ENCODE assay signal across 25 mouse cellular contexts in genomic region chr1:149854867-149855266, GRCm38 (mm10).
DNase-seq lines count a peak whose midpoint lies in the region; ATAC-seq and TF ChIP-seq lines count a peak whose summit lies in the region.
"Had no signal": no experiment of that assay in that cellular context is flagged by ENCODE, and none has a peak within 500 bp of the region (broad histone marks: within the 10 kb centered on the region; RNA-seq: fewer than 3 reads in every experiment).

No protein-coding gene starts in this region.

- CTCF ChIA-PET in Patski (lab: Charles Lee), result no interaction called here

- ATAC-seq in kidney, embryonic 14.5 days (ENCODE audit: low FRiP score, low TSS enrichment), result peak; percentile 83; the same call in 1 of the 2 replicates
- ATAC-seq in kidney, embryonic 16.5 days (ENCODE audit: low FRiP score, low TSS enrichment), result peak; percentile 85
- peak; percentile 66 for ATAC-seq in Patski
- ATAC-seq: forebrain, embryonic 14.5 days; forebrain, embryonic 16.5 days had no signal

- H3K36me3 ChIP-seq in kidney, embryonic 14.5 days (ENCODE audit: control insufficient read depth, insufficient read depth, low read length), result no peaks in the 10 kb centered on the region
- H3K36me3 ChIP-seq in kidney, embryonic 16.5 days (ENCODE audit: insufficient read depth, low read length), result no peaks in the 10 kb centered on the region
- H3K36me3 ChIP-seq: embryonic facial prominence, embryonic 13.5 days; embryonic facial prominence, embryonic 15.5 days; forebrain, embryonic 10.5 days; forebrain, embryonic 12.5 days; G1E had no signal

- WGBS in kidney, embryonic 14.5 days, result 42% methylated on average over 7 of the region's 7 CpGs
- WGBS in kidney, embryonic 16.5 days, result 37% methylated on average over 7 of the region's 7 CpGs

- H3K27ac ChIP-seq in kidney, embryonic 14.5 days (ENCODE audit: low read depth, low read length), result no peak overlapping the region
- no peak overlapping the region for H3K27ac ChIP-seq in kidney, embryonic 16.5 days (ENCODE audit: low read length)
- H3K27ac ChIP-seq: embryonic facial prominence, embryonic 13.5 days; embryonic facial prominence, embryonic 15.5 days; forebrain, embryonic 10.5 days; forebrain, embryonic 12.5 days had no signal

- no peak overlapping the region for H3K4me2 ChIP-seq in kidney, embryonic 14.5 days (replicated peaks; ENCODE audit: low read depth, low read length)
- no peak overlapping the region for H3K4me2 ChIP-seq in kidney, embryonic 16.5 days (replicated peaks; ENCODE audit: low read depth, low read length)
- H3K4me2 ChIP-seq: embryonic facial prominence, embryonic 13.5 days; embryonic facial prominence, embryonic 15.5 days; forebrain, embryonic 12.5 days had no signal

- in situ Hi-C loops in Patski (cut with MboI; ENCODE audit: low pct_unique_long_range_greater_than_20kb), result no loop called here

- H3K4me3 ChIP-seq in kidney, embryonic 14.5 days (ENCODE audit: low read length), result no peak overlapping the region
- H3K4me3 ChIP-seq in kidney, embryonic 16.5 days (ENCODE audit: low read length), result no peak overlapping the region
- H3K4me3 ChIP-seq: embryonic facial prominence, embryonic 13.5 days; embryonic facial prominence, embryonic 15.5 days; erythroblast, embryonic 14.5 days; forebrain, embryonic 10.5 days; forebrain, embryonic 12.5 days had no signal

- no peak for DNase-seq in kidney, postnatal 14 days
- DNase-seq in kidney, postnatal 25 days, result no peak
- DNase-seq in A20 (ENCODE audit: low read depth, low spot score) (peak; percentile 37), Patski (ENCODE audit: low read depth, low spot score) (no peak)
- no peak for DNase-seq in left cerebral cortex, postnatal 14 days (ENCODE audit: low spot score in 2 of 2)
- DNase-seq: adrenal gland, adult 2 months; adrenal gland, postnatal 10 days; adrenal gland, postnatal 25 days; cerebellum, adult 11 months; cerebellum, adult 18-20 months; cerebellum, adult 8-10 months; cerebellum, adult 9-11 months; cerebellum, postnatal 14 days; cerebellum, postnatal 36 days; embryo, embryonic 11 days had no signal

- H3K9me3 ChIP-seq in kidney, embryonic 14.5 days (ENCODE audit: control insufficient read depth, low read length), result no peaks in the 10 kb centered on the region
- H3K9me3 ChIP-seq in kidney, embryonic 16.5 days (ENCODE audit: low read length), result no peaks in the 10 kb centered on the region
- H3K9me3 ChIP-seq: embryonic facial prominence, embryonic 13.5 days; embryonic facial prominence, embryonic 15.5 days; forebrain, embryonic 10.5 days; forebrain, embryonic 12.5 days had no signal

- H3K27me3 ChIP-seq in kidney, embryonic 14.5 days (ENCODE audit: control insufficient read depth, insufficient read depth, low read length), result no peaks in the 10 kb centered on the region
- no peaks in the 10 kb centered on the region for H3K27me3 ChIP-seq in kidney, embryonic 16.5 days (ENCODE audit: insufficient read depth, low read length)
- no peaks in the 10 kb centered on the region for H3K27me3 ChIP-seq in Patski
- H3K27me3 ChIP-seq: embryonic facial prominence, embryonic 13.5 days; embryonic facial prominence, embryonic 15.5 days; forebrain, embryonic 12.5 days had no signal

- no peak overlapping the region for H3K9ac ChIP-seq in kidney, embryonic 14.5 days (ENCODE audit: low read depth, low read length)
- H3K9ac ChIP-seq in kidney, embryonic 16.5 days (replicated peaks; ENCODE audit: low read length), result no peak overlapping the region
- H3K9ac ChIP-seq: embryonic facial prominence, embryonic 13.5 days; embryonic facial prominence, embryonic 15.5 days; forebrain, embryonic 12.5 days had no signal

- intact Hi-C loops in left cerebral cortex, postnatal 14 days (cut with DNase I), result no loop called here

- 0 out of 2 replicates have a peak, but pooled peaks cover 2% of the 10 kb centered on the region for H3K4me1 ChIP-seq in kidney, embryonic 14.5 days (ENCODE audit: control insufficient read depth, insufficient read depth, low read length)
- H3K4me1 ChIP-seq in kidney, embryonic 16.5 days (ENCODE audit: insufficient read depth, low read length), result no peaks in the 10 kb centered on the region
- H3K4me1 ChIP-seq: embryonic facial prominence, embryonic 13.5 days; embryonic facial prominence, embryonic 15.5 days; forebrain, embryonic 10.5 days; forebrain, embryonic 12.5 days had no signal

- POLR2A ChIA-PET in Patski (lab: Charles Lee), result no interaction called here

- TF ChIP-seq CTCF in Patski (IDR thresholded peaks at IDR 0.05), result no peak
